Mouse (Mus musculus): Measurements from ENCODE around the gene Six2. TPM values are rescaled to one million over a fixed set of nuclear protein-coding genes. Genes with fewer than 3 reads are reported as not detected.

The Six2 gene
- 0.25 and 0.45 TPM in 2 replicates for polyA plus RNA-seq (2015; fragmentation: Nextera tagmentation; extraction: Ambion mirVana)

DNA sequence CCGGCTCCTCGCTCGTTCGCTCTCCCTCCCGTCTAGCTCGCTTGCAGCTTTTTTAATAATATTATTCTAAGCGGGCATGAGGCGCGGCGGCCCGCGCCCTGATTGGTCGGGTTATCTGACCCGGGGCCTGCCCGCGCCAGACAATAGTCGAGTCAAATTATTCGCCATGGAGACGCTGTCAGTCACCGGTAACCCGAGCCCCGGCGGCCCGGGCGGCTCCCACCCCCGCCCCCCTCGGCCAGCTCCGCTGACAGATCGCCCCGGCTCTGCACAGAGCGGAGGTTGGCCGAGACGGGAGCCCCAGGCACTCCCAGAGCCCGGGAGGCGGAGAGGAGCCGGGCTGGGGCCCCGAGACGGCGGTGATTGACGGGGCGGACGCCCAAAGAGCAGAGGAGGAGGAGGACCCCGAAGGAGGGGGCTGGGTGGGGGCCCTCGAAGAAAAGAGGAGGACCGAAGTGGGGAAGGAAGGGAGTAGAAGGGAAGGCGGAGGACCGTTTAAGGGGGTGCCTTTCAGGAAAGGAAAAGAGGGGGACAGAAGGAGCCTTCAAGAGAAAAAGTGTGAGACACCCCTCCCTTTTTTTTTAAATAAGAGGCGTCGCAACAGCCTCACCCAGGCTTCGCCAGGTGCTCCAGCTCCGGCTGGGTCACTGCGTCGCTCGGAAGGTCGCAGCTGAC is at the start of gene Six2:
TSS of gene Six2 (minus strand) at position 39 of the 675 bp plus-strand sequence.
- Histone ChIP-seq H3K9ac (replicated peaks; ENCODE audit: low read depth, low read length) (peak within 1 kb of the TSS; percentile 29; the same call in 1 of the 2 replicates), H3K9me3 (ENCODE audit: control insufficient read depth, low read length) (no peaks in the 10 kb centered on the region), H3K4me2 (ENCODE audit: low read length) (peak within 1 kb of the TSS; percentile 56), H3K4me1 (replicated peaks; ENCODE audit: control insufficient read depth, insufficient read depth, low read length) (peaks cover 18% of the 10 kb centered on the region), H3K36me3 (ENCODE audit: control insufficient read depth, insufficient read depth) (no peaks in the 10 kb centered on the region), H3K27ac (ENCODE audit: low read length) (no peak within 1 kb of the TSS), H3K27me3 (replicated peaks; ENCODE audit: control insufficient read depth, insufficient read depth, low read length) (peaks cover 67% of the 10 kb centered on the region), H3K4me3 (replicated peaks; ENCODE audit: low read length) (peak within 1 kb of the TSS; percentile 44)
- under 1% methylated on average over 55 of the region's 55 CpGs for WGBS
- ATAC-seq, result peak; percentile 82

- H3K4me3 ChIP-seq (replicated peaks; ENCODE audit: low read length), result no peak overlapping the region
- WGBS, result 60% methylated on average over 17 of the region's 19 CpGs
- H3K36me3 ChIP-seq (ENCODE audit: control insufficient read depth, insufficient read depth), result no peaks in the 10 kb centered on the region
- ATAC-seq, result no peak
- H3K27me3 ChIP-seq (replicated peaks; ENCODE audit: control insufficient read depth, insufficient read depth, low read length), result no peaks in the 10 kb centered on the region
- H3K9me3 ChIP-seq (ENCODE audit: control insufficient read depth, low read length), result no peaks in the 10 kb centered on the region
- no peak overlapping the region for H3K27ac ChIP-seq (ENCODE audit: low read length)
- no peak overlapping the region for H3K9ac ChIP-seq (replicated peaks; ENCODE audit: low read depth, low read length)
- H3K4me2 ChIP-seq (ENCODE audit: low read length), result no peak overlapping the region
- no peaks in the 10 kb centered on the region for H3K4me1 ChIP-seq (replicated peaks; ENCODE audit: control insufficient read depth, insufficient read depth, low read length)
Measured at GRCm38 (mm10) chr17:85737090-85737780, 49.2 kb upstream of the Six2 start.

DNA sequence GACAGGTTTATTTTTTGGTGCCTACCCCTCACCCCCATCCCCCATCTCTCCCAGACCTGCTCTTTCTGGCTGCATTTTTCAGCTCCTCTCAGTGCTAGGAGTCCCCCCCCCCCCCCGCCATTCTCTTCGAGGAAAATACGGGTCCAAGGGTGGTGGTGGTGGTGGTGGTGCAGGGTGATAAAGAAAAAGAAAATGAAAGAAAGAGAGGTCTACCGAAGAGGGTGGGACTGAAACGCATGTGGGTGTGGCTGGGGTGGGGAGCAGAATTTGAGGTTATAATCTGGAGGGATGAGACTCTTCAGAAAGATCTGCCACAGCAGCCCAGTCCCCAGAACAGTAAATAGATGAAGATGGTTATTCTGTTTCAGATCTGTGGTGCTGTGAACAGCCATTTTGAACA is 43.3 kb upstream of the Six2 start:
- Histone ChIP-seq H3K4me2 (ENCODE audit: low read length) (no peak overlapping the region), H3K27ac (ENCODE audit: low read length) (no peak overlapping the region), H3K27me3 (replicated peaks; ENCODE audit: control insufficient read depth, insufficient read depth, low read length) (no peaks in the 10 kb centered on the region), H3K4me1 (replicated peaks; ENCODE audit: control insufficient read depth, insufficient read depth, low read length) (no peaks in the 10 kb centered on the region; the same call in 1 of the 2 replicates), H3K4me3 (replicated peaks; ENCODE audit: low read length) (no peak overlapping the region), H3K9me3 (ENCODE audit: control insufficient read depth, low read length) (no peaks in the 10 kb centered on the region), H3K9ac (replicated peaks; ENCODE audit: low read depth, low read length) (no peak overlapping the region), H3K36me3 (ENCODE audit: control insufficient read depth, insufficient read depth) (no peaks in the 10 kb centered on the region)
- no peak for ATAC-seq
- 87% methylated on average over 5 of the region's 5 CpGs for WGBS

DNA sequence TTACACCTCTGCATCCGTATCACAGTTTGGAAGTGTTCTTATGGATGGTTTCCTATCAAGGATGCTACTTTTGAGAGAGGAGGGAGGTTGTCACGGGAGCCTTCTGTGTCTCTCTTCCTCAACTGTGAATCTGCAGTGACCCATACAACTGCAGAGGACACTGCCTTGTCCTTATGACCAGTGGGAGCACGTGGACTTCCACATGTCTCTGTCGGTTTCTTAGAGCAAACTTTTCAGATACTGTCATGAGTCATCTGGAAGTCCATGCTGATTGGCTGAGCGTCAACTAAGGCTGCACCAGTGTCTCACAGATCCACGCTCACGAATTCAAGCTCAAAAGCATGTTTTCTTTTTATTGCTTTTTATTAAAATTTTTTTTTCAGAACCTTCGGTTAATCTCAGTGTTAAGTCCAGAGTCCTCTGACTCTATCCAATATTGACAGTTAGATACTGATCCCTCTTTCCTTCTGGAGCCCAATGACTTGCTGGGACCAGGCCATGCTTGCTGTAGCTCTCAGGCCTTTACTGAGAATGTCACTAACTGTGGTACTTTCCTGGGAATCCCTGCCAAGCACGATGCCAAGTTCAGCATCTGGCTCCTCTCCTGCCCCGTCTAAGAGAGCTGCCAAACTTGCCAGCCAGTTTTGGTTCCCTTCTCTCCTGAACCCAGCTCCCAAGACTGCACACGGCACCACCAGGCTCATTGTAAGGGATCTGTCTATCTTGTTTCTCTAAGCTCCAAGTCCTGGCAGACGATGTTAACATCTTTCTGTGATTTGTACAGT is 42.3 kb upstream of the Six2 start:
- 76% methylated on average over 12 of the region's 12 CpGs for WGBS
- H3K9me3 ChIP-seq (ENCODE audit: control insufficient read depth, low read length), result no peaks in the 10 kb centered on the region
- no peak overlapping the region for H3K4me2 ChIP-seq (ENCODE audit: low read length)
- H3K36me3 ChIP-seq (ENCODE audit: control insufficient read depth, insufficient read depth), result no peaks in the 10 kb centered on the region
- H3K27ac ChIP-seq (ENCODE audit: low read length), result no peak overlapping the region
- H3K9ac ChIP-seq (replicated peaks; ENCODE audit: low read depth, low read length), result no peak overlapping the region
- ATAC-seq, result no peak
- no peak overlapping the region for H3K4me3 ChIP-seq (replicated peaks; ENCODE audit: low read length)
- H3K4me1 ChIP-seq (replicated peaks; ENCODE audit: control insufficient read depth, insufficient read depth, low read length), result no peaks in the 10 kb centered on the region; the same call in 1 of the 2 replicates
- no peaks in the 10 kb centered on the region for H3K27me3 ChIP-seq (replicated peaks; ENCODE audit: control insufficient read depth, insufficient read depth, low read length)

DNA sequence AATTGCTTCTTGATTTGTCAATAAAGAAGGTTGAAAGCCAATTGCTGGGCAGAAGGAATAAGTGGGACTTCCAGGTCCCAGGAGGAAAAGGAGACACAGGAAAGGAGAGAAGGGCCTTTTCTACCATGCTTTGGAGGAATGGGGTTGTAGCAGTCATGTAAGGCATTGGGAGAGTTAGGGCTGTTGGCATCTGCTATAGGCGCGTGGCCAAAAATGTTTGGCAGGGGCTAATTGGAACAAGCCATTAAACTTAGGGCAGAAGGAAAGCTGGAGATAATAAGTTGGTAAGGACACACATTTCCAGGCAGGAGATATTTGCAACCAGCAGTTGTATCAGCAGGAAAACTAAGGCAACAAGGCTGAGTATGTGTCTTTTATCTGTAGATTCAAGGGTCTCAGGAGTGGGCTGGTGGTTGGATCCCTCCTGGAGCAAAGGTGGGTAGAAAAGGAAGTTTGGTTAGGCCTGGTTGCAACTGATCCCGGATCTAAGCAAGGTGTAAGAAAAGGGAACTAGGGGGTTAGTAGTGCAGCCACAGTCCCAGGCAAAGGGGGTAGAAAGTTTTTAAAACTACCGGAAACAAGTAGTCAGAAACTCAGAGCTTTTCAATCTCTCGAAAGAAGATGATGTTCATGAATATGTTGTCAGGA is 40.1 kb upstream of the Six2 start:
- no peaks in the 10 kb centered on the region; the same call in 1 of the 2 replicates for H3K4me1 ChIP-seq (replicated peaks; ENCODE audit: control insufficient read depth, insufficient read depth, low read length)
- no peak overlapping the region for H3K4me2 ChIP-seq (ENCODE audit: low read length)
- H3K27me3 ChIP-seq (replicated peaks; ENCODE audit: control insufficient read depth, insufficient read depth, low read length), result no peaks in the 10 kb centered on the region
- H3K36me3 ChIP-seq (ENCODE audit: control insufficient read depth, insufficient read depth), result no peaks in the 10 kb centered on the region
- no peak overlapping the region for H3K27ac ChIP-seq (ENCODE audit: low read length)
- no peak overlapping the region for H3K4me3 ChIP-seq (replicated peaks; ENCODE audit: low read length)
- 90% methylated on average over 5 of the region's 5 CpGs for WGBS
- no peak for ATAC-seq
- no peaks in the 10 kb centered on the region for H3K9me3 ChIP-seq (ENCODE audit: control insufficient read depth, low read length)
- H3K9ac ChIP-seq (replicated peaks; ENCODE audit: low read depth, low read length), result no peak overlapping the region

DNA sequence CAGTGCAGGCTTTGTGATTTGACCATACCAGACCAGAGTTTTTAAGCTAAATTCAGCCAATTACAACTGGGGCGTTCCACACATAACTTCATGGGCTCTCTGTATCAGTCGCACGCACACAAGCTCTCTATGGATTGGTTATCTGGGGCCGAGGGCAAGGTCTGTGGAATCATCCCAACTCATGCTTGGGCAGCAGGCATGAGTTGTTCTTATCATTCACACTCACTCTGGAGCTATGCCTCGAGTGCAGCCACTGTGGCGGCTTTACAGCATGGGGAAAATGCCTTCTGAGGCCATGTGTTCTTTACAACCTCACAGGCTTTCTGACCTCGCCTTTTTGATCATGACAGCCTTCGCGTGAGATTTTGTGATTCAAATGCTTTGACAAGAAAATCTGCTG is 37.9 kb upstream of the Six2 start:
- no peaks in the 10 kb centered on the region for H3K36me3 ChIP-seq (ENCODE audit: control insufficient read depth, insufficient read depth)
- no peak overlapping the region for H3K9ac ChIP-seq (replicated peaks; ENCODE audit: low read depth, low read length)
- no peak overlapping the region for H3K4me2 ChIP-seq (ENCODE audit: low read length)
- 92% methylated on average over 9 of the region's 9 CpGs for WGBS
- ATAC-seq, result no peak
- no peaks in the 10 kb centered on the region; the same call in 1 of the 2 replicates for H3K4me1 ChIP-seq (replicated peaks; ENCODE audit: control insufficient read depth, insufficient read depth, low read length)
- H3K4me3 ChIP-seq (replicated peaks; ENCODE audit: low read length), result no peak overlapping the region
- no peak overlapping the region for H3K27ac ChIP-seq (ENCODE audit: low read length)
- H3K9me3 ChIP-seq (ENCODE audit: control insufficient read depth, low read length), result no peaks in the 10 kb centered on the region
- H3K27me3 ChIP-seq (replicated peaks; ENCODE audit: control insufficient read depth, insufficient read depth, low read length), result no peaks in the 10 kb centered on the region

DNA sequence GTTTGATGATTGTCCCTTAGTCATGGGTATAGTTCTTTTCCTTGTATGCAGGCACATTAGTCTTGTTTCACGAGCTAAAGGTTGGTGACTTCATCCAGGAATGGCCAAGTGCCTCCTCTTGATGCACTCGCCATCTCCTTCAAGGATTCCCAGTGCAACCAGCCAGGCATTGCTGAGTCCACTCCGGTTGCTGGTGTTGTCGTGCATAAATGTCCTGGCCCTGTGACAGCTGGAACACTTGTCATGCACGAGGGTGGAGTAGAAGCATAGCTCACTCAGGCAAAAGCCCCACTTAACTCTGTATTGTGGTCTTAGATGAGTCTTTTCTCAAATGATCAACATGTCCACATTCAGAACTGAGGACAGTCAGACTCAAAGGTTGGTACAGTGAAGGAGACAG is 35.1 kb upstream of the Six2 start:
- Histone ChIP-seq H3K4me3 (replicated peaks; ENCODE audit: low read length) (no peak overlapping the region), H3K36me3 (ENCODE audit: control insufficient read depth, insufficient read depth) (no peaks in the 10 kb centered on the region), H3K9me3 (ENCODE audit: control insufficient read depth, low read length) (no peaks in the 10 kb centered on the region), H3K9ac (replicated peaks; ENCODE audit: low read depth, low read length) (no peak overlapping the region), H3K4me1 (replicated peaks; ENCODE audit: control insufficient read depth, insufficient read depth, low read length) (no peaks in the 10 kb centered on the region; the same call in 1 of the 2 replicates), H3K4me2 (ENCODE audit: low read length) (no peak overlapping the region), H3K27ac (ENCODE audit: low read length) (no peak overlapping the region), H3K27me3 (replicated peaks; ENCODE audit: control insufficient read depth, insufficient read depth, low read length) (no peaks in the 10 kb centered on the region)
- 72% methylated on average over 5 of the region's 5 CpGs for WGBS
- ATAC-seq, result no peak

DNA sequence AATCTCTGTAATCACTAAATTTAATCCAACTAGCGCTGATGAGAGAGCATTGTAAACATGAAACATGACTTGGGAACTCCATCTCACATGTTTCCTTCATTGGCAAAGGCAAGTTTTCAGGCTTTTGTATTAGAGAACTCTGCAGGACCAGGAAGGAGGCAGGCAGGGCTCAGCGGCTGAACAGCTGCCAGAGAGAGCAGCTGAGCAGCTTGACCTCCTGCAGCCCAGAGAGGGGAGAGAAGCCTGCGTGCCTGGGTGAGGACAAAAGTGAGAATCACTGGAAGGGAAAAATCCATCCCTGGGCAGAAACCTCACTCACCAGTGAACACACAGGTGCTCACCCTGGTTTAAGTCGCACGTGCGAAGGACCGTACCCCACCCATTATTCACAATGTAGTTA is 29.2 kb upstream of the Six2 start:
- Histone ChIP-seq H3K4me2 (ENCODE audit: low read length) (no peak overlapping the region), H3K9me3 (ENCODE audit: control insufficient read depth, low read length) (no peaks in the 10 kb centered on the region), H3K4me3 (replicated peaks; ENCODE audit: low read length) (no peak overlapping the region), H3K9ac (replicated peaks; ENCODE audit: low read depth, low read length) (no peak overlapping the region), H3K4me1 (replicated peaks; ENCODE audit: control insufficient read depth, insufficient read depth, low read length) (no peaks in the 10 kb centered on the region), H3K27me3 (replicated peaks; ENCODE audit: control insufficient read depth, insufficient read depth, low read length) (no peaks in the 10 kb centered on the region), H3K36me3 (ENCODE audit: control insufficient read depth, insufficient read depth) (no peaks in the 10 kb centered on the region), H3K27ac (ENCODE audit: low read length) (no peak overlapping the region)
- WGBS, result 60% methylated on average over 7 of the region's 7 CpGs
- no peak for ATAC-seq

GRCm38 (mm10) chr17:85715784-85716183 is 27.7 kb upstream of the Six2 start:
- no peaks in the 10 kb centered on the region for H3K9me3 ChIP-seq (ENCODE audit: control insufficient read depth, low read length)
- 72% methylated on average over 11 of the region's 11 CpGs for WGBS
- H3K4me2 ChIP-seq (ENCODE audit: low read length), result no peak overlapping the region
- H3K9ac ChIP-seq (replicated peaks; ENCODE audit: low read depth, low read length), result no peak overlapping the region
- no peaks in the 10 kb centered on the region for H3K4me1 ChIP-seq (replicated peaks; ENCODE audit: control insufficient read depth, insufficient read depth, low read length)
- H3K4me3 ChIP-seq (replicated peaks; ENCODE audit: low read length), result no peak overlapping the region
- no peaks in the 10 kb centered on the region for H3K27me3 ChIP-seq (replicated peaks; ENCODE audit: control insufficient read depth, insufficient read depth, low read length)
- no peak overlapping the region for H3K27ac ChIP-seq (ENCODE audit: low read length)
- no peak for ATAC-seq
- no peaks in the 10 kb centered on the region for H3K36me3 ChIP-seq (ENCODE audit: control insufficient read depth, insufficient read depth)
